Mouse (Mus musculus): Measurements from ENCODE around the gene Celf5. TPM values are rescaled to one million over a fixed set of nuclear protein-coding genes. Genes with fewer than 3 reads are reported as not detected.

Gene Celf5
- polyA plus RNA-seq, 1 experiment from 2014 or later: 0.77 TPM

DNA sequence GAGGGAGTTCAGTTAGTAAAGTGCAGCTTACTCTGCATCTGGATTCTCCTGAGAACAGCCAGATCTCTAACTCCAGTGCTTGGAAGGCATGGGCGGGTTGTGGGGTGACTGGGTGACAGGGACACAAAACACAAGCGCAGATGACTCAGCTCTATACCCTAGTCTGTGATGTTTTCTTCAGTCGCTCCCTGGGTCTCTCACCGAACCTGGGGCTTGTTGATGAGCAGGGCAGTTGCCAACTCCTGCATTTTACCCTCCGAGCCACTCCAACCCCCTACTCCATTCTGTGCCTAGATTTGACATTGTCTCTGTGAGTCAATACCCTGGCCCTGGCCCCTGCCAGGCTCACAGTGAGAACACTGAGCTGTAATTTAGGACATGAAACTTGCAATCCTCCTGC, 19.4 kb upstream of the Celf5 start:
- no peak overlapping the region for H3K4me3 ChIP-seq (ENCODE audit: low read depth, low read length)
- H3K4me2 ChIP-seq (ENCODE audit: low read depth, severe bottlenecking): no peak overlapping the region; the same call in 1 of the 2 replicates
- 87% methylated on average over 5 of the region's 5 CpGs for WGBS
- no peaks in the 10 kb centered on the region for H3K9me3 ChIP-seq (ENCODE audit: control insufficient read depth, low read length)
- no peak overlapping the region for H3K9ac ChIP-seq (ENCODE audit: low read length)
- H3K4me1 ChIP-seq (ENCODE audit: control insufficient read depth, insufficient read depth, low read length): no peaks in the 10 kb centered on the region
- H3K27me3 ChIP-seq (ENCODE audit: control insufficient read depth, insufficient read depth, low read length): no peaks in the 10 kb centered on the region
- no peak overlapping the region for H3K27ac ChIP-seq (replicated peaks; ENCODE audit: low read depth, low read length)
- ATAC-seq (ENCODE audit: insufficient number of reproducible peaks, low FRiP score, low TSS enrichment, low read depth): no peak
- DNase-seq (ENCODE audit: low spot score): no peak
- no peaks in the 10 kb centered on the region for H3K36me3 ChIP-seq (ENCODE audit: control insufficient read depth, insufficient read depth, low read length)

DNA sequence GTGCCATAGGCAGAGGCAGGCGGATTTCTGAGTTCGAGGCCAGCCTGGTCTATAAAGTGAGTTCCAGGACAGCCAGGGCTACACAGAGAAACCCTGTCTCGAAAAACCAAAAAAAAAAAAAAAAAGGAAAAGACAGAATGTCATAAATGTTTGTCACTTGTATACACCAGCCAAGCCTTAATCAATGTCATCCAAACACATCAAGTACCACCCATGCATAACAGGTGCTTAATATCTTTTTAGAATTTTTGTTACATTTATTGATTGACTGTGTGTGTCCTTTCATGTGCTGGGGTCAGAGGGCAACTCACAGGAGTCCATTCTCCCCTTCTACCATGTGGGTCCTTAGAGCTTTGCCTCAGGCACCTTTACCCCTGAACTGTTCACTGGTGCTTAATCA, 17.5 kb upstream of the Celf5 start, which contains the start of gene S1pr4:
TSS of gene S1pr4 (minus strand) at position 101 of the 400 bp plus-strand sequence.
- Histone ChIP-seq H3K9ac (ENCODE audit: low read length) (no peak within 1 kb of the TSS), H3K36me3 (ENCODE audit: control insufficient read depth, insufficient read depth, low read length) (no peaks in the 10 kb centered on the region), H3K9me3 (ENCODE audit: control insufficient read depth, low read length) (no peaks in the 10 kb centered on the region), H3K4me1 (ENCODE audit: control insufficient read depth, insufficient read depth, low read length) (peaks cover 7% of the 10 kb centered on the region), H3K4me2 (ENCODE audit: low read depth, severe bottlenecking) (no peak within 1 kb of the TSS), H3K4me3 (ENCODE audit: low read depth, low read length) (no peak within 1 kb of the TSS), H3K27ac (replicated peaks; ENCODE audit: low read depth, low read length) (no peak within 1 kb of the TSS), H3K27me3 (ENCODE audit: control insufficient read depth, insufficient read depth, low read length) (no peaks in the 10 kb centered on the region)
- ATAC-seq (ENCODE audit: insufficient number of reproducible peaks, low FRiP score, low TSS enrichment, low read depth): no peak
- DNase-seq (ENCODE audit: low spot score): no peak
- 88% methylated on average over 2 of the region's 3 CpGs for WGBS

DNA sequence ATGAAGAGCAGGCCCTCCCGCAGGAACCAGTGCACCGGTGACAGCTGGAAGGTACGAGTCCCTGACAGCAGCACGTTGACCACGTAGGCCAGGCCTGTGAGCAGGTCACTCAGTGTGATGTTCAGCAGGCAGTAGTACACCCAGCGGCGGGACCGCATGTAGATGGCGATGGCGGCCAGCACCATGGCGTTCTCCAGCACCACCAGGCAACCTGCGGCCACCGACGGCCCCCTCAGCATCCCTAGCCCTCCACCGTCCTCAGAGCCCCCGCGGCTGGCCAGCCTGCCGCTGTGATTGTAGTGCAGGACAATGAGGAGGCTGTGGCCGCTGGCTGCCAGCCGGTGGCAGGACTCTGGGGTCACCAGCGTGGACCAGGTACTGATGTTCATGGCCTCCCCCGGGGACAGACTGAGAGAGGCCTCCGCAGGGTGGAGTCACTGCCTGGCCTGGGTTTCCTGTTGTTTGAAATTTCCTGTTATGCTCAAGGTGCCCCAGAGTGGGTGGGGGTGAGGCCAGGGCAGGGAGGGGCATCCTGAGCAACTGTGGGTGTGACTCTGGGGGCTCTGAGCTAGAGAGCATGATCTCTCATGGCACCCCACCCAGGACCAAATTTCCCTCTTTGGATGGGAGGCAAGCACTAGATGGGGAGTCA, 16.9 kb upstream of the Celf5 start:
- WGBS: 71% methylated on average over 23 of the region's 23 CpGs
- Histone ChIP-seq H3K9me3 (ENCODE audit: control insufficient read depth, low read length) (no peaks in the 10 kb centered on the region), H3K4me1 (ENCODE audit: control insufficient read depth, insufficient read depth, low read length) (peaks cover 10% of the 10 kb centered on the region), H3K9ac (ENCODE audit: low read length) (no peak overlapping the region), H3K4me2 (ENCODE audit: low read depth, severe bottlenecking) (no peak overlapping the region), H3K4me3 (ENCODE audit: low read depth, low read length) (no peak overlapping the region), H3K36me3 (ENCODE audit: control insufficient read depth, insufficient read depth, low read length) (no peaks in the 10 kb centered on the region), H3K27me3 (ENCODE audit: control insufficient read depth, insufficient read depth, low read length) (no peaks in the 10 kb centered on the region), H3K27ac (replicated peaks; ENCODE audit: low read depth, low read length) (no peak overlapping the region)
- DNase-seq (ENCODE audit: low spot score) (no peak), ATAC-seq (ENCODE audit: insufficient number of reproducible peaks, low FRiP score, low TSS enrichment, low read depth) (no peak)

DNA sequence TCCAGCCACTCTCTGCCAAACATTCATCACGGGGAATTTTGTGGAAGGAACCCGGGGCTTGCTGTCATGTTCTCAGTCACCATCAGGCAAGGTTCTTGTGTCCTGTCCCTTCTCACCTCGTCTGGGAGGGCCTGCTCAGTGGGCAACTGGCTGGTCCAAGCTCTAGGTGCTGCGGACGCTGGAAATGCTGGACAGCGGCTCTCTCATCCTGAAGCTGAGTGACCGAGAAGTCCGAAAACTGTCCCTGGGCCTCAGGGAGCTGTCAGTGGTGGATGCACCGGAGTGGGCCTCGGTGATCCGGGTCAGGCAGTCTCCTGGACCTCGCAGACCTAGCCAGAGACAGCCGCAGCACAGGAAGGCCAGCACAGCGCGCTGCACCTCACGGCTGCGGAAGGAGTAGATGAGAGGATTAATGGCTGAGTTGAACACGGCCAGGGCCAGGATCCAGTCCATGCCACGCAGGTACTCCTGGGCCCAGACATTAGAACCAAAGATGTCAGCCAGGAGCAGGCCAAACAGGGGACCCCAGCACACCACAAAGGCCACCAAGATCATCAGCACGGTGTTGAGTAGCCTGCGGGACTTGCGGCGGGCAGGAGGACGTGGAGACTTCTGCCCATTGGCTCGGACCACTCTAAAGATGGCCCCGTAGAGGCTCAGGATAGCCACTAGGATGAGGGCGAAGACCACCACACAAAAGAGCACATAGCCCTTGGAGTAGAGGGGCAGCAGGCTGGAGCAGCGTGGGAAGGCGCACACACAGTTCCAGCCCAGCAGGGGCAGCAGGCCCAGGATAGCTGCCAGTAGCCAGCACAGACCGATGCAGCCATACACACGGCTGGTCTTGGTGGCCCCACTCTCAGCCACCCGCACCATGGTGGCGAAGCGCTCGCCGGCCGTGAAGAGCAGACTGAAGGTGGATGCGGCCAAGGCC, 16.1 kb upstream of the Celf5 start:
- Histone ChIP-seq H3K4me3 (ENCODE audit: low read depth, low read length) (no peak overlapping the region), H3K9me3 (ENCODE audit: control insufficient read depth, low read length) (no peaks in the 10 kb centered on the region), H3K4me1 (ENCODE audit: control insufficient read depth, insufficient read depth, low read length) (peaks cover 10% of the 10 kb centered on the region), H3K4me2 (ENCODE audit: low read depth, severe bottlenecking) (no peak overlapping the region), H3K9ac (ENCODE audit: low read length) (no peak overlapping the region), H3K27ac (replicated peaks; ENCODE audit: low read depth, low read length) (no peak overlapping the region), H3K27me3 (ENCODE audit: control insufficient read depth, insufficient read depth, low read length) (no peaks in the 10 kb centered on the region), H3K36me3 (ENCODE audit: control insufficient read depth, insufficient read depth, low read length) (no peaks in the 10 kb centered on the region)
- ATAC-seq (ENCODE audit: insufficient number of reproducible peaks, low FRiP score, low TSS enrichment, low read depth) (no peak), DNase-seq (ENCODE audit: low spot score) (no peak)
- 88% methylated on average over 38 of the region's 38 CpGs for WGBS

DNA sequence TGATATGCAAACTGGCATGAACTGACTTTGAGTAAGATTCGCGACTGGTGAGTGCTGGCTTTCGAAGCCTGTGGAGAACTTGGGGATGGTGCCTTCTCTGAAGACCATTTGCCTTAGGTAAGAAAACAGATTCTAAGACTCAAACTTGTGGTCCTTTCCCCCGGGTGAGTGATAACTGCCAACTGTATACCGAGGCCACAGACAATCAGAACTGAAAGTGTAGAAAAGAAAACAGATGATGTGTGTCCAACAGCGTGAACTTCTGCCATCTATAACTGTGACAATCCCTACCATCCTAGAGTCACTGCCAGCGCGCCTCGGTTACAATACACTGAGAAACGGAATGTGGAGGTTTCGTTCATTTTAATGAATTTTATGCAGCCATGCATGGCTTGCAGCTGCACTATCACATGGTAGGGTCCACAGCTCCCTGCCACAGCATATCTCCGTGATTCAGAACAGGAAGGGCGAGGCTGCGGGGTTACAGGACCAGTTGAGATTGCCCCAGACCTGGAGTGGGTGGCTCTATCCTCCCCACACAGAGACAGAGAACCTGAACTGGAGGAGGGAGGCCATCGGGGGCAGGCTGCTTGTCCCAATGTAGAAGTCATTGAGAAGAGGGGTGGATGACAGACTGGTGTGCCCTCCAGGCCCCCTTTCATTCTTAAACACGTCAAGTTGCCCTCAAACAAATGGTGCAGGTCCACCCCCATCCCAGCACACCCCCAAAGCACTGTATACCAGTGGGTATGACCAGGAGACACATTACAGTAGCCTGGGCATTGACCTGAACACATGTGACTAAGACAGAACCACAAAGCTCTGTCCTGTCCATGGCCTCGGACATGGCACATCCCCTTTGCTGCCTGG, 15.1 kb upstream of the Celf5 start:
- H3K4me2 ChIP-seq (ENCODE audit: low read depth, severe bottlenecking): no peak overlapping the region
- H3K27ac ChIP-seq (replicated peaks; ENCODE audit: low read depth, low read length): no peak overlapping the region
- 84% methylated on average over 17 of the region's 17 CpGs for WGBS

DNA sequence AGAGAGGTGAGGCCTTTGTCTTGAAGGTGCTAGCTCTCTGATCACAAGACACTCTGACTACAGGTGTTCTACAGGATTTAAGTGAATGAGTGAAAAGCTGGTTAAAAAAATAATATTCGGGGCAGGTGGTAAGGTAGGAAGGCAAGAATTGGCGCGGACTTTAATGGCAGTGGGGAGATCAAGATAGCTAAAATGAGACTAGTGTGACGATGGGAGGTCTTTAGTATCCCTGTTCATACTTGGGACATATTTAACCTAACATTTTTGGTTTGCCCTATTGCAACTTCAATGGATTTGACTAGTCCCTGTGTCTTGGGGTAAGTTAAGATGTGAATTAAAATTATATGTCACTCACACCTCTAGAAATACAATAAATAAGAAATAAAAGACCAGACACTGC, 14.5 kb upstream of the Celf5 start:
- no peak for ATAC-seq (ENCODE audit: insufficient number of reproducible peaks, low FRiP score, low TSS enrichment, low read depth)
- Histone ChIP-seq H3K27me3 (ENCODE audit: control insufficient read depth, insufficient read depth, low read length) (no peaks in the 10 kb centered on the region), H3K27ac (replicated peaks; ENCODE audit: low read depth, low read length) (no peak overlapping the region), H3K4me3 (ENCODE audit: low read depth, low read length) (peak overlapping the region; percentile 86), H3K36me3 (ENCODE audit: control insufficient read depth, insufficient read depth, low read length) (0 out of 2 replicates have a peak, but pooled peaks cover 6% of the 10 kb centered on the region), H3K9me3 (ENCODE audit: control insufficient read depth, low read length) (no peaks in the 10 kb centered on the region), H3K4me1 (ENCODE audit: control insufficient read depth, insufficient read depth, low read length) (peaks cover 10% of the 10 kb centered on the region), H3K9ac (ENCODE audit: low read length) (no peak overlapping the region), H3K4me2 (ENCODE audit: low read depth, severe bottlenecking) (no peak overlapping the region; the same call in 1 of the 2 replicates)
- no peak for DNase-seq (ENCODE audit: low spot score)
- 47% methylated on average over 4 of the region's 4 CpGs for WGBS

More for the DNA sequence above, 15.1 kb upstream of the Celf5 start:
- DNase-seq (ENCODE audit: low spot score) (no peak), ATAC-seq (ENCODE audit: insufficient number of reproducible peaks, low FRiP score, low TSS enrichment, low read depth) (no peak)
- Histone ChIP-seq H3K9ac (ENCODE audit: low read length) (no peak overlapping the region), H3K4me1 (ENCODE audit: control insufficient read depth, insufficient read depth, low read length) (peaks cover 10% of the 10 kb centered on the region), H3K4me3 (ENCODE audit: low read depth, low read length) (no peak overlapping the region), H3K36me3 (ENCODE audit: control insufficient read depth, insufficient read depth, low read length) (0 out of 2 replicates have a peak, but pooled peaks cover 3% of the 10 kb centered on the region), H3K9me3 (ENCODE audit: control insufficient read depth, low read length) (no peaks in the 10 kb centered on the region), H3K27me3 (ENCODE audit: control insufficient read depth, insufficient read depth, low read length) (no peaks in the 10 kb centered on the region)

DNA sequence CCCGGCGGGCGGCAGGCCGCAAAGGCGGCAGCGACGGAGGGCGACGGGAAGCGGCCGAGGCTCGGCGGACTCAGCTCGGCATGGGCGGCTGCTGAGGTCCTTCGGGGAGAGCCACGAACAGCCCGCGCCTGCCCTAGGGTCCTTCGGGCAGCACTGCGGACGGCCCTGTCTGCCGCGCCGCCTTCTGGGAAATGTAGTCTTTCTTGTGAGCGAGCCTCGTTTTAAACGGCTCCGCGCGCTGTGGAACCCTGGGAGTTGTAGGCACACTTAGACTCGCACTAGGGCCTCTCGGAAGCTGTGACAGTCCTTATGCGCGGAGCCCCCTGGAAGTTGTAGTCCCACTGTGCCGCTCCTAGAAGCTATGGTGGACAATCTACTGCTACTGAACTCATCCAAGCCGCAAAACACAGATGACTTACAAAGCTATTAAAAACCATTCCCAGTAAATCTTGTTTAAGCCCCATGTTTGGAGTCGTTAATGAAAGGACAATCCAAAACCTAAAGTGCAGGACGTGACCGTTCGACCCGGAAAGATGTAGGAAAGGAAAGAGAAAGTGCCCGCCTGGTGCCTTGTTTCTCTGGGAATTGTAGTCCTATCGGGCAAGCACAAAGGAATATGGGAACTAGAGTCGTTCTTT, 13.9 kb upstream of the Celf5 start, which contains the start of gene Ncln:
TSS of gene Ncln (minus strand) at position 129 of the 638 bp plus-strand sequence.
- under 1% methylated on average over 45 of the region's 45 CpGs for WGBS
- Histone ChIP-seq H3K27ac (replicated peaks; ENCODE audit: low read depth, low read length) (no peak within 1 kb of the TSS), H3K4me1 (ENCODE audit: control insufficient read depth, insufficient read depth, low read length) (peaks cover 10% of the 10 kb centered on the region), H3K36me3 (ENCODE audit: control insufficient read depth, insufficient read depth, low read length) (peaks cover 9% of the 10 kb centered on the region; the same call in 1 of the 2 replicates), H3K4me2 (ENCODE audit: low read depth, severe bottlenecking) (peak within 1 kb of the TSS; percentile 95), H3K9me3 (ENCODE audit: control insufficient read depth, low read length) (no peaks in the 10 kb centered on the region), H3K9ac (ENCODE audit: low read length) (peak within 1 kb of the TSS; percentile 82), H3K4me3 (ENCODE audit: low read depth, low read length) (peak within 1 kb of the TSS; percentile 86), H3K27me3 (ENCODE audit: control insufficient read depth, insufficient read depth, low read length) (no peaks in the 10 kb centered on the region)
- ATAC-seq (ENCODE audit: insufficient number of reproducible peaks, low FRiP score, low TSS enrichment, low read depth): peak; percentile 92
- peak; percentile 100 for DNase-seq (ENCODE audit: low spot score)
